Mouse (Mus musculus) ovary, postnatal 36 days (tissue): Measurements from ENCODE around the gene Klra7.
"Not testable (repeated sequence)": the region's sequence is repeated elsewhere in the genome, so short reads cannot be mapped to it uniquely, and the experiment has no call there.

ENCODE experiments used
- DNase-seq: peaks from one replicate; pipeline ENCODE4 v3.0.0; 2022; ENCODE audit warnings: low spot score, mixed read lengths

The Klra7 gene

GRCm38 (mm10) chr6:130233222-130233621, at the start of gene Klra7:
Gene Klra7, minus strand, starts transcription at chr6:130233322.
- no peak for DNase-seq

GRCm38 (mm10) chr6:130281828-130282227, 48.7 kb upstream of the Klra7 start, which contains the start of gene Klra10:
Gene Klra10, minus strand, starts transcription at chr6:130281928.
- DNase-seq, result not testable (repeated sequence)

GRCm38 (mm10) chr6:130255326-130255725, 22.2 kb upstream of the Klra7 start:
- DNase-seq, result no peak

GRCm38 (mm10) chr6:130237536-130237935, 4.4 kb upstream of the Klra7 start:
- no peak for DNase-seq

GRCm38 (mm10) chr6:130236635-130237034, 3.5 kb upstream of the Klra7 start:
- no peak for DNase-seq

- DNase-seq, result not testable (repeated sequence)
Measured at GRCm38 (mm10) chr6:130197453-130197852, 35.7 kb downstream of the Klra7 start.

- DNase-seq, result not testable (repeated sequence)
Measured at GRCm38 (mm10) chr6:130193012-130193411, 40.1 kb downstream of the Klra7 start, which contains the start of gene Klra9. Gene Klra9, minus strand, starts transcription at chr6:130193112.
